Mouse (Mus musculus) megakaryocyte, embryonic 14.5 days (primary cell): ENCODE measurements around the gene Syce3.

Experiments
- FLI1 ChIP-seq: IDR thresholded peaks from 2 replicates; pipeline ENCODE4 v1.6.1; 2012; ENCODE audit warnings: low read length, inconsistent platforms, mixed read lengths
- GATA1 ChIP-seq: IDR thresholded peaks from 3 replicates; pipeline ENCODE4 v1.6.1; 2012; ENCODE audit warnings: mixed read lengths, low read length, inconsistent platforms, borderline replicate concordance

- TF ChIP-seq GATA1 = no peak
- peak; percentile 54; the same call in 1 of the 2 replicates for TF ChIP-seq FLI1
These were observed 54.8 kb downstream of the Syce3 start, which contains the start of the genes Lmf2 and Ncaph2 for GRCm38 (mm10) chr15:89355241-89356187.
